Mouse (Mus musculus) megakaryocyte, embryonic 14.5 days (primary cell): ENCODE results near the gene Wap.

Source experiments
- FLI1 ChIP-seq: IDR thresholded peaks from 2 replicates; pipeline ENCODE4 v1.6.1; 2012; ENCODE audit warnings: low read length, inconsistent platforms, mixed read lengths
- GATA1 ChIP-seq: IDR thresholded peaks from 3 replicates; pipeline ENCODE4 v1.6.1; 2012; ENCODE audit warnings: mixed read lengths, low read length, inconsistent platforms, borderline replicate concordance

DNA sequence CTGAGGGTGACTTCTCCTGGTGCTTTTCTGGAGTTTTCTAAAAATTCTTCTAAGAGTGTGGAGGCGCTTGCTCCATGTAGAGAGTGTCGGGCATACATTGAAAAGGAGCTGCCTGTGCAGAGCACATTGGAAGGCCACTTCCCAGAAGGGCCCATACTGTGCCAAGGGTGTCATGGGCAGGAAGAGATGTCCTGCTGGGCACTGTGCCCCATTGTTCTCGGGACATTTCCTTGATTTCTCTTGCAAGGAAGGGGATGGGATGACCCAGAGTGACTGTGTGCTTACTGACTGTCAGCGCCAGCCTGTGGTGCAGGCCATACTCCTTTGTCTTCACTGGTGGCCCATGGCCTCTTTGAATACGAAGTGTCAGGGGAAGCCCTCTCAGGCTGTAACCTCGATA is 635 bp upstream of the Wap start:
- TF ChIP-seq GATA1: no peak
- TF ChIP-seq FLI1: no peak
